Mouse (Mus musculus) testis, adult 2 months (tissue): Measurements from ENCODE around the gene Fstl3.

Experiments used
- CTCF ChIP-seq: fragments of 200-500 bp; IDR thresholded peaks from 2 replicates; pipeline ENCODE4 v1.5.1; 2012; ENCODE audit warnings: low read depth, mild to moderate bottlenecking, inconsistent platforms, low read length, moderate library complexity; ENCODE audit not compliant: control insufficient read depth, insufficient read depth, insufficient replicate concordance
- POLR2A ChIP-seq: fragments of 200-500 bp; IDR thresholded peaks from 2 replicates; pipeline ENCODE4 v1.6.1; 2012; ENCODE audit warnings: low read depth, mild to moderate bottlenecking, inconsistent platforms, low read length, moderate library complexity; ENCODE audit not compliant: control insufficient read depth

GRCm38 (mm10) chr10:79766001-79766507, 11.0 kb upstream of the Fstl3 start:
- TF ChIP-seq CTCF (no peak), POLR2A (no peak)
